Mouse (Mus musculus) heart, embryonic 11.5 days (tissue): Measurements from ENCODE around the gene Smurf1. TPM values are rescaled to one million over a fixed set of nuclear protein-coding genes. Genes with fewer than 3 reads are reported as not detected.

ENCODE experiments used
- ATAC-seq: fragments of 200-750 bp; cut with Nextera tagmentation; replicated peaks from 2 replicates; pipeline ENCODE4 v1.8.0; 2017; ENCODE audit warnings: moderate library complexity; ENCODE audit not compliant: insufficient number of reproducible peaks, low FRiP score, low TSS enrichment
- H3K27ac ChIP-seq: fragments of 300-500 bp; sonication (generic); 2 replicates; pipeline ENCODE4 v1.5.1; 2014; ENCODE audit warnings: mild to moderate bottlenecking, low read depth, low read length
- H3K27me3 ChIP-seq: fragments of 300-500 bp; sonication (generic); 2 replicates; pipeline ENCODE4 v1.6.1; 2014; ENCODE audit warnings: mild to moderate bottlenecking, low read length, mixed read lengths; ENCODE audit not compliant: control insufficient read depth, insufficient read depth
- H3K36me3 ChIP-seq: fragments of 300-500 bp; sonication (generic); 2 replicates; pipeline ENCODE4 v1.6.1; 2014; ENCODE audit warnings: mild to moderate bottlenecking, low read length, moderate library complexity, mixed read lengths; ENCODE audit not compliant: control insufficient read depth, insufficient read depth
- H3K4me1 ChIP-seq: fragments of 300-500 bp; sonication (generic); 2 replicates; pipeline ENCODE4 v1.6.1; 2014; ENCODE audit warnings: low read length; ENCODE audit not compliant: control insufficient read depth, insufficient read depth
- H3K4me2 ChIP-seq: fragments of 300-500 bp; sonication (generic); 2 replicates; pipeline ENCODE4 v1.6.1; 2014; ENCODE audit warnings: mild to moderate bottlenecking, moderate library complexity
- H3K4me3 ChIP-seq: fragments of 300-500 bp; sonication (generic); 2 replicates; pipeline ENCODE4 v1.5.1; 2014; ENCODE audit warnings: low read depth, low read length
- H3K9ac ChIP-seq: fragments of 300-500 bp; sonication (generic); 2 replicates; pipeline ENCODE4 v1.6.1; 2014; ENCODE audit warnings: mild to moderate bottlenecking, low read depth, low read length, moderate library complexity
- H3K9me3 ChIP-seq: fragments of 300-500 bp; sonication (generic); replicated peaks from 2 replicates; pipeline ENCODE4 v1.6.1; 2016; ENCODE audit warnings: low read length; ENCODE audit not compliant: control insufficient read depth
- WGBS: fragments of 180-500 bp; shearing (Covaris S2); extraction: QIAGEN DNeasy Blood & Tissue Kit; methylation state at CpG from one replicate; pipeline ENCODE4 v1.1.7; 2014; ENCODE audit not compliant: insufficient replicate concordance; 5-methylcytosine and 5-hydroxymethylcytosine counted together
- polyA plus RNA-seq: library from polyadenylated mRNA; unstranded; fragments of >200 nt; fragmentation: Nextera tagmentation; extraction: Ambion mirVana; gene quantifications from 2 replicates; pipeline ENCODE4 v1.2.1, GENCODE M21; 2014

Gene Smurf1
- polyA plus RNA-seq, 1 experiment from 2014 or later = 14.3 TPM

GRCm38 (mm10) chr5:144869466-144869865, 96.2 kb downstream of the Smurf1 start:
- H3K27me3 ChIP-seq = no peaks in the 10 kb centered on the region
- no peak overlapping the region for H3K4me3 ChIP-seq
- H3K4me2 ChIP-seq = no peak overlapping the region
- H3K4me1 ChIP-seq = no peaks in the 10 kb centered on the region
- peaks cover 2% of the 10 kb centered on the region; the same call in 1 of the 2 replicates for H3K36me3 ChIP-seq
- 64% methylated on average over 7 of the region's 7 CpGs for WGBS
- no peak overlapping the region; the same call in 1 of the 2 replicates for H3K27ac ChIP-seq
- H3K9me3 ChIP-seq = no peaks in the 10 kb centered on the region
- no peak overlapping the region for H3K9ac ChIP-seq
- no peak for ATAC-seq

GRCm38 (mm10) chr5:144866923-144867322, 98.7 kb downstream of the Smurf1 start:
- Histone ChIP-seq H3K4me1 (no peaks in the 10 kb centered on the region), H3K9ac (no peak overlapping the region), H3K4me3 (no peak overlapping the region), H3K36me3 (peaks cover 2% of the 10 kb centered on the region; the same call in 1 of the 2 replicates), H3K27ac (no peak overlapping the region), H3K4me2 (no peak overlapping the region), H3K9me3 (no peaks in the 10 kb centered on the region), H3K27me3 (no peaks in the 10 kb centered on the region)
- no peak for ATAC-seq
- WGBS = 77% methylated on average over 8 of the region's 8 CpGs

DNA sequence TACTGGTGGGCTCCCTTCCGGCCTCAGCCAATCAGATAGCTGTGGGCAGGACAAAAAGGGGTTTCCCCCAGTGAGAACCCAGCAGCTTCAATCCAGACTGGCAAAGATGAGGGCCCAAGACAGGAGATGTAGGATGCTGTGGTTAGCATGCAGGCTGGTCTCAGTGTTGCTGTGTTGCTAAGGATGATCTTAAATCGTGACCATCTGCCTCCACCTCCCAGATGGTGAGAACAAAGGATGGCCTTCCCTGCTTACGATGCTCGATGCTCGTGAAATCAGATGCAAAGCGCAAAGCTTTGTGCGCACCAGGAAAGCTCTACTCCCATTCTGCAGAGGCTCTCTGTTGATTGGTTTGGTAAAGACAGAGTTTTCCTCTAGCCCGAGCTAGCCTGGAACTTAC, 104.7 kb downstream of the Smurf1 start:
- no peaks in the 10 kb centered on the region for H3K27me3 ChIP-seq
- H3K9me3 ChIP-seq = no peaks in the 10 kb centered on the region
- no peak overlapping the region for H3K4me3 ChIP-seq
- no peak overlapping the region for H3K27ac ChIP-seq
- H3K9ac ChIP-seq = no peak overlapping the region
- H3K4me2 ChIP-seq = no peak overlapping the region
- WGBS = 95% methylated on average over 8 of the region's 8 CpGs
- H3K36me3 ChIP-seq = peaks cover 42% of the 10 kb centered on the region
- ATAC-seq = no peak
- H3K4me1 ChIP-seq = peaks cover 3% of the 10 kb centered on the region; the same call in 1 of the 2 replicates

- Histone ChIP-seq H3K27ac (no peak overlapping the region), H3K4me2 (no peak overlapping the region), H3K4me3 (no peak overlapping the region), H3K9ac (no peak overlapping the region), H3K9me3 (no peaks in the 10 kb centered on the region), H3K4me1 (peaks cover 5% of the 10 kb centered on the region; the same call in 1 of the 2 replicates), H3K36me3 (peaks cover 51% of the 10 kb centered on the region), H3K27me3 (no peaks in the 10 kb centered on the region)
- no peak for ATAC-seq
- 91% methylated on average over 9 of the region's 9 CpGs for WGBS
These were observed 106.4 kb downstream of the Smurf1 start for GRCm38 (mm10) chr5:144859284-144859683.

DNA sequence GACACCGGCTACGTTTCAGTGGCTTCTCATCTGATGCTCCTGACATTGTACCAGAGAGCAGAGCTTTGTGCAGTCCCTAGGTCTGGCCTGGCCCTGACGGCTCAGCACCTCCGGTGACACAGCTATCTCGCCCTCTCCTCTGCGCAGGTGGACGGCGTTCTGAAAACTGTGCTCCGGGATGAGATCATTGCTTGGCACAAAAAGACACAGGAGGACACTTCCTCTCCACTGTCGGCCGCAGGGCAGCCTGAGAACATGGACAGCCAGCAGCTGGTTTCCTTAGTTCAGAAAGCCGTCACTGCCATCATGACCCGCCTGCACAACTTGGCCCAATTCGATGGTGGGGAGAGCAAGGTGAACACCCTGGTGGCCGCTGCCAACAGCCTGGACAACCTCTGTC, 107.1 kb downstream of the Smurf1 start:
- Histone ChIP-seq H3K4me3 (no peak overlapping the region), H3K9me3 (no peaks in the 10 kb centered on the region), H3K27me3 (no peaks in the 10 kb centered on the region), H3K4me2 (no peak overlapping the region), H3K9ac (no peak overlapping the region), H3K36me3 (peaks cover 59% of the 10 kb centered on the region), H3K4me1 (peaks cover 5% of the 10 kb centered on the region; the same call in 1 of the 2 replicates), H3K27ac (no peak overlapping the region)
- 90% methylated on average over 15 of the region's 15 CpGs for WGBS
- no peak for ATAC-seq

DNA sequence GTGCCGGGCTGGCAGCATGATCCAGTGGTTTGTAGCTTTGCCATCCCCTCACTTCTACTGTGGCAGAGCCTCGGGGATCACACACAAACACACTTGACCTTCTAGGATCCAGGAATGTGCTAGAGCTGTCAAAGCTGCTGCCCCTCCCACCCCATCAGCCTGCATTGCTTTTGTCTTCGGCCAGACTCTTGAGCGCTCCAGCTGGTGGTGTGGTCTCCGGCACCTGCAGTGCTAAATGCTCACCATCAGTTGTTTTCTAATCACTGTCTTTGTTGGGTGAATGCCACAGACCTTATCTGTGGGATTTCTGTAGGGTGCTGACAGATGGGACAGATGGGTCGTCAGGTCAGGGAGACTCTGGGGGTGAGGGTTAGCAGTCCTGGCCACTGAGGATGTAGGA, 109.7 kb downstream of the Smurf1 start:
- ATAC-seq = no peak; the same call in 1 of the 2 replicates
- H3K27me3 ChIP-seq = no peaks in the 10 kb centered on the region
- peaks cover 73% of the 10 kb centered on the region for H3K36me3 ChIP-seq
- no peak overlapping the region for H3K9ac ChIP-seq
- peaks cover 5% of the 10 kb centered on the region; the same call in 1 of the 2 replicates for H3K4me1 ChIP-seq
- no peak overlapping the region for H3K27ac ChIP-seq
- 27% methylated on average over 6 of the region's 6 CpGs for WGBS
- H3K4me3 ChIP-seq = no peak overlapping the region
- H3K9me3 ChIP-seq = no peaks in the 10 kb centered on the region
- H3K4me2 ChIP-seq = no peak overlapping the region

DNA sequence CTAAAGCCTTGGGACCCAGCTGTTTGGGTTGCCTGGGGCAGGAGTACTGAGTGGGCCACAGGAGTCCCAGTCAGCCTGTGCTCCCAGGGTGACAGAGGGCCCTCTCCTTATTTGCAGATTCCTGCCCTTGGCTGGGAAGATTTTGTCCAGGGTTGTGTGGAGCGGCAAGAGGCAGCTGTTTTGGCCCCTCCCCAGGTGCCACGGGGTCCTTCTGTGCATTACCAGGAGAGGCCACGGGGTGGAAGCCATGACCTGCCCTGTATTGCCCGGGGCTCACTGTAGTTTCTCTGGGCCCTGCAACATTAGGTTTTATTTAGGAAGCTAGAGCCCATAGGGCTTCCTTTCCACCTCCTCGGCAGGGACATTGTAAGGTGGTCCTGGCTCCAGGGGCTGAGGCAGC, 111.7 kb downstream of the Smurf1 start:
- H3K27me3 ChIP-seq = no peaks in the 10 kb centered on the region
- H3K4me3 ChIP-seq = no peak overlapping the region
- ATAC-seq = no peak
- H3K4me2 ChIP-seq = no peak overlapping the region
- no peak overlapping the region for H3K9ac ChIP-seq
- peaks cover 5% of the 10 kb centered on the region; the same call in 1 of the 2 replicates for H3K4me1 ChIP-seq
- no peak overlapping the region for H3K27ac ChIP-seq
- WGBS = 85% methylated on average over 5 of the region's 5 CpGs
- H3K9me3 ChIP-seq = no peaks in the 10 kb centered on the region
- peaks cover 72% of the 10 kb centered on the region for H3K36me3 ChIP-seq

DNA sequence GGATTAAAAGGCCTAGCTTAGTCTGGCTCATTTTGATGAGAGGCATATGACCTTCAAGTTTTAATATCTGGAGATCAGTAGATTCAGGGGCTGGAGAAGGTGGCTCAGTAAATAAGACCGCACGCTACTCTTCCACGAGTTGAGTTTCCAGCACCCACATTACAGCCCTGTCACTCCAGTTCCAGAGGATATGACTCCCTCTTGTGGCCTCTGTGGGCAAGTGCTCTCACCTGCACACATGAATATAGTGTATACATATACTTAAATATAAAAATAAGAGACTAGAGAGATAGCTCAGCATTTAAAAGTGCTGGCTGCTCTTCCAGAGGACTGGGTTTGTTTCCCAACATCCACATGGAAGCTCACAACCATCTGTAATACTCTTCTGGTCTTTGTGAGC, 113.8 kb downstream of the Smurf1 start:
- no peak overlapping the region for H3K4me3 ChIP-seq
- H3K4me1 ChIP-seq = peaks cover 5% of the 10 kb centered on the region; the same call in 1 of the 2 replicates
- no peak overlapping the region for H3K9ac ChIP-seq
- no peak overlapping the region for H3K27ac ChIP-seq
- 95% methylated on average over 3 of the region's 3 CpGs for WGBS
- H3K36me3 ChIP-seq = peaks cover 71% of the 10 kb centered on the region
- no peak for ATAC-seq
- H3K9me3 ChIP-seq = no peaks in the 10 kb centered on the region
- no peak overlapping the region for H3K4me2 ChIP-seq
- H3K27me3 ChIP-seq = no peaks in the 10 kb centered on the region

DNA sequence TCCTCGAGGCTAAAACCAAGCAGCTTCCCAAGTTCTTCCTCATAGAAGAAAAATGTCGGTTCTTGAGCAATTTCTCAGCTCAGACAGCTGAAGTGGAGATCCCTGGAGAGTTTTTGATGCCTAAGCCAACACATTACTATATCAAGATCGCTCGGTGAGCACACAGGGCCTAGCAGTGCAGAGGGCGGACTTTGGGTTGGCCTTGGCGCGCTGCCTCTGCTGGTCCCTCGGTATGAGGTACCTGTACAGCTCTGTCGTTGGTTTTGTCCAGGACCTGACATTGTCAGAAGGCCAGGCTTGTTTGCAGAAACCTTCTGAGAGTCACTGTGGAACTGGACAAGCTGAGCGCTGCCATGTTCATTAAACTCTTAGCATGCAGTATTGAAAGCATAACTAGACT, 115.7 kb downstream of the Smurf1 start:
- Histone ChIP-seq H3K4me1 (no peaks in the 10 kb centered on the region), H3K9ac (no peak overlapping the region), H3K27ac (no peak overlapping the region), H3K27me3 (no peaks in the 10 kb centered on the region), H3K4me3 (no peak overlapping the region), H3K36me3 (peaks cover 82% of the 10 kb centered on the region), H3K4me2 (no peak overlapping the region), H3K9me3 (no peaks in the 10 kb centered on the region)
- ATAC-seq = no peak
- WGBS = 91% methylated on average over 10 of the region's 10 CpGs
